ENCODE assay signal across 9 mouse cellular contexts in genomic region chr4:47122051-47122706, GRCm38 (mm10). TPM values are rescaled to one million over a fixed set of nuclear protein-coding genes. Genes with fewer than 3 reads are reported as not detected.
DNase-seq lines count a peak whose midpoint lies in the region; ATAC-seq lines count a peak whose summit lies in the region.
"Had no signal": no experiment of that assay in that cellular context is flagged by ENCODE, and none has a peak within 500 bp of the region (broad histone marks: within the 10 kb centered on the region; RNA-seq: fewer than 3 reads in every experiment).

No protein-coding gene starts in this region.

- H3K9me3 ChIP-seq in liver, embryonic 11.5 days (ENCODE audit: control insufficient read depth, low read length): no peaks in the 10 kb centered on the region
- no peaks in the 10 kb centered on the region for H3K9me3 ChIP-seq in neural tube, embryonic 11.5 days (ENCODE audit: control insufficient read depth, low read length)

- H3K36me3 ChIP-seq in liver, embryonic 11.5 days (ENCODE audit: control insufficient read depth, insufficient read depth, low read length): no peaks in the 10 kb centered on the region
- no peaks in the 10 kb centered on the region for H3K36me3 ChIP-seq in neural tube, embryonic 11.5 days (ENCODE audit: control insufficient read depth, insufficient read depth, low read length)

- ATAC-seq in liver, embryonic 11.5 days (replicated peaks; ENCODE audit: low FRiP score): no peak
- ATAC-seq in neural tube, embryonic 11.5 days (ENCODE audit: insufficient read depth, low FRiP score, low TSS enrichment): no peak
- no peak for ATAC-seq in monocyte, adult 5-6 weeks (replicated peaks; ENCODE audit: insufficient number of reproducible peaks, low FRiP score, low TSS enrichment, poor library complexity, severe bottlenecking)

- no peak overlapping the region for H3K4me2 ChIP-seq in liver, embryonic 11.5 days
- H3K4me2 ChIP-seq in neural tube, embryonic 11.5 days (ENCODE audit: low read depth): no peak overlapping the region

- WGBS in liver, embryonic 11.5 days: 60% methylated on average over 13 of the region's 13 CpGs
- WGBS in neural tube, embryonic 11.5 days: 66% methylated on average over 13 of the region's 13 CpGs

- H3K27ac ChIP-seq in liver, embryonic 11.5 days (ENCODE audit: low read depth, low read length): no peak overlapping the region
- H3K27ac ChIP-seq in neural tube, embryonic 11.5 days (ENCODE audit: low read depth, low read length): no peak overlapping the region

- H3K4me3 ChIP-seq in liver, embryonic 11.5 days (ENCODE audit: low read depth, low read length): no peak overlapping the region
- H3K4me3 ChIP-seq in neural tube, embryonic 11.5 days (ENCODE audit: low read depth, low read length): no peak overlapping the region

- intact Hi-C loops in left cerebral cortex, postnatal 14 days (cut with DNase I): loop anchor here (5.0 kb wide), 2 partner anchors 115 to 280 kb away; no protein-coding TSS in a partner anchor

- no peaks in the 10 kb centered on the region for H3K4me1 ChIP-seq in liver, embryonic 11.5 days (replicated peaks; ENCODE audit: control insufficient read depth, insufficient read depth, low read length)
- no peaks in the 10 kb centered on the region for H3K4me1 ChIP-seq in neural tube, embryonic 11.5 days (ENCODE audit: control insufficient read depth, insufficient read depth, low read length)

- DNase-seq in liver (peak; percentile 57), MN1 (ENCODE audit: low spot score) (peak; percentile 64)
- no peak for DNase-seq in liver, embryonic 11.5 days (ENCODE audit: low spot score)
- DNase-seq in cerebellum, postnatal 25 days: peak; percentile 32 to 67
- peak; percentile 82 for DNase-seq in heart, postnatal 4 days
- DNase-seq in left cerebral cortex, postnatal 14 days (ENCODE audit: low spot score in 2 of 2): peak; percentile 67 to 77
- peak; percentile 77 for DNase-seq in neural tube, embryonic 11.5 days (ENCODE audit: low spot score)

- H3K27me3 ChIP-seq in liver, embryonic 11.5 days (replicated peaks; ENCODE audit: control insufficient read depth, insufficient read depth, low read length): no peaks in the 10 kb centered on the region
- H3K27me3 ChIP-seq in neural tube, embryonic 11.5 days (ENCODE audit: control insufficient read depth, insufficient read depth, low read length): no peaks in the 10 kb centered on the region

- no peak overlapping the region for H3K9ac ChIP-seq in liver, embryonic 11.5 days (ENCODE audit: low read depth, low read length)
- no peak overlapping the region for H3K9ac ChIP-seq in neural tube, embryonic 11.5 days (ENCODE audit: low read length)

RNA-seq across cellular contexts. Expression of gene Galnt12, which starts 30.5 kb away (rescaled TPM):
- polyA plus RNA-seq in liver, embryonic 11.5 days (2014; fragmentation: Nextera tagmentation; extraction: Ambion mirVana): 1.0 and 1.3 TPM in 2 replicates
- 1 to 10 TPM in 1 of 2 experiments, under 1 TPM in 1; 0.83 to 1.4 TPM for total RNA-seq in heart, postnatal 4 days (2021)
- 1 to 10 TPM in 1 of 2 experiments, under 1 TPM in 1; 0.85 to 1.3 TPM for total RNA-seq in left cerebral cortex, postnatal 14 days (2021)
- polyA plus RNA-seq in neural tube, embryonic 11.5 days (2014; fragmentation: Nextera tagmentation; extraction: Ambion mirVana): 3.0 and 3.7 TPM in 2 replicates
- 4.6 to 9.7 TPM (median 5.0 TPM) in 3 replicates for total RNA-seq in monocyte, adult 5-6 weeks (2017)
- total RNA-seq: gastrocnemius, postnatal 36 days had no signal
